Mouse (Mus musculus): ENCODE measurements at regions not wholly inside any gene's neighbourhood (a gene's known extent, or its start where the extent isn't known, plus 50 kb on each side); places are given as distances from the start of the nearest gene placed in this dataset.

DNA sequence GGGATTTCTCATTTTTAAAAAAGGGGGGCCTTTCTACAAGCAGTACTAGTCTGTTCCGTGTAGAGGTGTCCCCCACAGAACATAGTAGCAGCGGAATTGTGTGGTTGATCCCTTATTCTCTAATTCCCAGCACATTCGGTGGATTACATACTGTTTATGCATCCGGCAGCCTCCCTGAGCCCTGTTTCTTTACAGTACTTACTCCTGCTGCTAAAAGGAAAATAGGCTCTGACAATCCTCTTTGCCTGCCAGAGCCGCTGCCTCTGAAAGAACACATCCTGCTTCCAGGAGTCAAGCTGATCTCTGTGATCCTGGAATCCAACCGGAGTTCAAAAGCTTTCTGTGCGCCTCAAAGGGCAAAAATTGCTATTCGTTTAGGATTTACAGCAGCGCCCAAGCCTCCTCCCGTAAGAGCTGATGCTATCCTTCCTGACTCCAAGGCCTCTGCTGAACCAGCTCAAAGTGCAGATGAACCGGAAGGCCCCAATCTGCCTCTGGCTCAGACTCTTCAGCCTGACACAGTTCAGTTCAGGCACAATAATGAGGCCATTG, 936.6 kb downstream of the Ndufa4 start:
- DNase-seq (ENCODE audit: low spot score in 2 of 2), result peak in 1 of 2 experiments; percentile 10

DNA sequence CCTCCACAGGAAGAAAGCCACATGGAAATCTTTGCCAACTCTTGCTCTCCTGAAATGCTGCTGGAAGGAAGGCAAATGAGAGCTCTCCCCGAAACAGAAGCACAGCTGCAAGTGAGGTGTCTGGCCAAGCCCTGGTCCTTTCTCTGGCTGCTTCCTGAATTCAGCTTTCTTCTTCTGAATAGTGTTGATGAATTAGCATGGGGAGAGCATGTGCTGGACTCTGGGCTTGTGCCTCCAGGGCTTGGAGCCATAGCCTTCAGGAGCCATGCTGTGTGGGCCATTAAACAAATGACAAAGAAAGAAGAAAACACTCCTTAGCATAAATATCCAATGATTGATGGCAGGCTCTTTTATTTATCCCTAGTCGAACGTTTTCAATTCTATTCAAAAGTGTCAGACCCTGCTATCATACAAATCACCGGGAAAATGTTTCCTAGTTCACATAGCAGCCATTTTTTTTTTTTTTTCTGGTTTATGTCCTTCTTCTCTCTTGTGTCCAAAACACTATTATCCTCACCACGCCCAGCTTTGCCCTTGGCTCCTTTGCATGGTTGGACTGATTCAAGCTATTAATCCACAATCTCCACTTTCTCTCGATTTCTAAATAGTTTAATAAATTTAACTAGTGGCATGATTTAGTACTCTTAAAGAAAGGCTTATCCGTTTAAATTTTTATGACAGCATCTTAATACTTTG, 937.3 kb downstream of the Ndufa4 start:
- peak in 1 of 2 experiments; percentile 17 for DNase-seq (ENCODE audit: low spot score in 2 of 2)

DNA sequence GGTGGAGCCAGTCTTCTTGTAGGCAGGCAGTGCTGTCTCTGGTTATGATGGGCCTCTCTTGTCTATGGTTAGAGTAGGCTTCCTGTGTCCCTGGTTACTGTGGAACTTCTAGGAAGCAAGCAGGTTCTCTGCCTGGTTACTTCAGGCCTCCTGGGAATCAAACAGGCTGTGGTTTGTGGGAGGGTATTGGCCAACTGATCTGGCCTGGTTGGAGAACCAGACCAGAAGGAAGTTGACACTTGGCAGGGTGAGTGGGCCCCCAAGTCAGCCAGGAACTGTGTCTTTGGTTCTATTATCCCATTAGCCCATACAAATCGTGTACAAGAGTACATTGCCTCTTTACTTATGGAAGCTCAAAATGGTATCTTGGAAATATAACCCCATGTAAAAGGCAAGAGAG, 963.8 kb downstream of the Ndufa4 start:
- DNase-seq (ENCODE audit: low spot score in 2 of 2), result no peak

DNA sequence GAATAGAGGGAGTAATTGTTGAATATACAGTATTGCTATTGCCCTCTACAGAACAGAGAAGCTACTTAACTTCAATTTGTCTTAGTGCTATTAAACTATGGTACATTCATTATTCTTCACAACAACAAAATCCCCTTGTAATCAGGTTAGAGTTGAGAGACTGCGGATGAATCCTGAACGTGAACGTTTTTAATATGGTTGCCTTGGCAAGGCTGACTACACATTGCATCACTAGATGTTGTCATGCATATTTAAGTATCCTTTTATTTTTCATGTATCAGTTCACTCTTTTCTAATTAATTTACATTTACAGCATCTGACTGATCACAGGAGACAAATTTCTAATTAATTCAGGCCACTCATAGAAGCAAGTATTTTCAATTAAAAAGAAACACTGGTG, 965.8 kb downstream of the Ndufa4 start:
- no peak for DNase-seq (ENCODE audit: low spot score in 2 of 2)
